Mouse (Mus musculus) heart, postnatal 0 days (tissue): ENCODE results near the gene Mageb18.

ENCODE experiments used
- CTCF ChIP-seq: IDR thresholded peaks from 2 replicates; pipeline ENCODE4 v1.5.1; 2016; ENCODE audit warnings: antibody characterized with exemption, control low read depth, low read depth
- EP300 ChIP-seq: IDR thresholded peaks from 2 replicates; pipeline ENCODE4 v1.6.1; 2016; ENCODE audit warnings: antibody characterized with exemption, low read depth

- TF ChIP-seq CTCF (no peak), EP300 (no peak)
Observed at GRCm38 (mm10) chrX:92280619-92281018, 318.8 kb downstream of the Mageb18 start.
